10 mouse cellular contexts compared by ENCODE assay signal in genomic region chr11:4202995-4203704, GRCm38 (mm10). TPM values are rescaled to one million over a fixed set of nuclear protein-coding genes. Genes with fewer than 3 reads are reported as not detected.
DNase-seq lines count a peak whose midpoint lies in the region; ATAC-seq lines count a peak whose summit lies in the region.
"Had no signal": no experiment of that assay in that cellular context is flagged by ENCODE, and none has a peak within 500 bp of the region (broad histone marks: within the 10 kb centered on the region; RNA-seq: fewer than 3 reads in every experiment).

No protein-coding gene starts in this region.

- H3K27ac ChIP-seq in kidney, embryonic 15.5 days = peak overlapping the region; percentile 85
- H3K27ac ChIP-seq in liver, embryonic 11.5 days (ENCODE audit: low read depth, low read length) = 0 out of 2 replicates have a peak overlapping the region, but pooled peaks have one; percentile 1
- no peak overlapping the region for H3K27ac ChIP-seq in forebrain, embryonic 15.5 days (replicated peaks)
- H3K27ac ChIP-seq: limb, embryonic 13.5 days had no signal

- DNase-seq in kidney, adult 18-20 months = no peak
- DNase-seq in 416B (ENCODE audit: low read depth) = peak; percentile 36
- DNase-seq in liver, embryonic 11.5 days (ENCODE audit: low spot score) = no peak
- DNase-seq in c-Kit-positive CD71-positive TER-119-positive erythroid progenitor cells, embryonic 14.5 days (ENCODE audit: low spot score) = no peak
- no peak for DNase-seq in adrenal gland, adult 18-20 months (ENCODE audit: low spot score in 2 of 2)

- H3K4me2 ChIP-seq in kidney, embryonic 15.5 days = no peak overlapping the region
- no peak overlapping the region for H3K4me2 ChIP-seq in liver, embryonic 11.5 days
- H3K4me2 ChIP-seq in forebrain, embryonic 15.5 days (replicated peaks) = no peak overlapping the region
- H3K4me2 ChIP-seq: limb, embryonic 13.5 days had no signal

- no peak for ATAC-seq in kidney, embryonic 15.5 days (replicated peaks; ENCODE audit: low FRiP score)
- peak; percentile 69 for ATAC-seq in CD4-positive, CD25-positive, alpha-beta regulatory T cell, adult 4 months
- no peak for ATAC-seq in liver, embryonic 11.5 days (replicated peaks; ENCODE audit: low FRiP score)
- ATAC-seq in forebrain, embryonic 15.5 days (replicated peaks) = no peak

- H3K9me3 ChIP-seq in kidney, embryonic 15.5 days (replicated peaks) = no peaks in the 10 kb centered on the region
- no peaks in the 10 kb centered on the region for H3K9me3 ChIP-seq in liver, embryonic 11.5 days (ENCODE audit: control insufficient read depth, low read length)
- H3K9me3 ChIP-seq in forebrain, embryonic 15.5 days = no peaks in the 10 kb centered on the region
- H3K9me3 ChIP-seq: limb, embryonic 13.5 days had no signal

- no peak overlapping the region for H3K9ac ChIP-seq in kidney, embryonic 15.5 days
- no peak overlapping the region for H3K9ac ChIP-seq in liver, embryonic 11.5 days (ENCODE audit: low read depth, low read length)
- H3K9ac ChIP-seq in forebrain, embryonic 15.5 days (replicated peaks) = no peak overlapping the region
- H3K9ac ChIP-seq: limb, embryonic 13.5 days had no signal

- peaks cover 25% of the 10 kb centered on the region for H3K4me1 ChIP-seq in kidney, embryonic 15.5 days
- H3K4me1 ChIP-seq in liver, embryonic 11.5 days (replicated peaks; ENCODE audit: control insufficient read depth, insufficient read depth, low read length) = peaks cover 7% of the 10 kb centered on the region
- H3K4me1 ChIP-seq in forebrain, embryonic 15.5 days = no peaks in the 10 kb centered on the region

- no peaks in the 10 kb centered on the region for H3K27me3 ChIP-seq in kidney, embryonic 15.5 days
- no peaks in the 10 kb centered on the region for H3K27me3 ChIP-seq in liver, embryonic 11.5 days (replicated peaks; ENCODE audit: control insufficient read depth, insufficient read depth, low read length)
- H3K27me3 ChIP-seq in forebrain, embryonic 15.5 days = no peaks in the 10 kb centered on the region
- H3K27me3 ChIP-seq: limb, embryonic 13.5 days had no signal

- WGBS in kidney, embryonic 15.5 days = 62% methylated on average over 12 of the region's 12 CpGs
- WGBS in liver, embryonic 11.5 days = 58% methylated on average over 12 of the region's 12 CpGs
- 88% methylated on average over 12 of the region's 12 CpGs for WGBS in forebrain, embryonic 15.5 days

- H3K4me3 ChIP-seq in kidney, embryonic 15.5 days (replicated peaks) = no peak overlapping the region
- no peak overlapping the region for H3K4me3 ChIP-seq in liver, embryonic 11.5 days (ENCODE audit: low read depth, low read length)
- no peak overlapping the region for H3K4me3 ChIP-seq in forebrain, embryonic 15.5 days
- H3K4me3 ChIP-seq: limb, embryonic 13.5 days had no signal

- H3K36me3 ChIP-seq in kidney, embryonic 15.5 days = peaks cover 25% of the 10 kb centered on the region
- H3K36me3 ChIP-seq in liver, embryonic 11.5 days (ENCODE audit: control insufficient read depth, insufficient read depth, low read length) = no peaks in the 10 kb centered on the region
- peaks cover 9% of the 10 kb centered on the region; the same call in 1 of the 2 replicates for H3K36me3 ChIP-seq in forebrain, embryonic 15.5 days

RNA-seq across cellular contexts. Expression of gene Castor1, which starts 14.9 kb away (rescaled TPM):
- polyA plus RNA-seq in kidney, embryonic 15.5 days (2015; fragmentation: Nextera tagmentation; extraction: Ambion mirVana) = 6.0 and 6.5 TPM in 2 replicates
- 10 to 100 TPM; 32.3 to 51.9 TPM for polyA plus RNA-seq in CD4-positive, CD25-positive, alpha-beta regulatory T cell, adult 4 months (2017; shearing (Covaris generic))
- 2.0 and 2.4 TPM in 2 replicates for polyA plus RNA-seq in liver, embryonic 11.5 days (2014; fragmentation: Nextera tagmentation; extraction: Ambion mirVana)
- polyA plus RNA-seq in forebrain, embryonic 15.5 days (2015; fragmentation: Nextera tagmentation; extraction: Ambion mirVana) = 1.4 and 1.5 TPM in 2 replicates
- total RNA-seq in adrenal gland, adult 18-20 months (2021) = 1 to 10 TPM; 3.0 to 5.1 TPM

RNA-seq across cellular contexts. Expression of gene Tbc1d10a, which starts 16.6 kb away (rescaled TPM):
- 43.9 and 44.5 TPM in 2 replicates for polyA plus RNA-seq in kidney, embryonic 15.5 days (2015; fragmentation: Nextera tagmentation; extraction: Ambion mirVana)
- polyA plus RNA-seq in CD4-positive, CD25-positive, alpha-beta regulatory T cell, adult 4 months (2017; shearing (Covaris generic)) = 10 to 100 TPM; 23.0 to 30.6 TPM
- 13.2 and 13.6 TPM in 2 replicates for polyA plus RNA-seq in liver, embryonic 11.5 days (2014; fragmentation: Nextera tagmentation; extraction: Ambion mirVana)
- 30.2 and 31.1 TPM in 2 replicates for polyA plus RNA-seq in forebrain, embryonic 15.5 days (2015; fragmentation: Nextera tagmentation; extraction: Ambion mirVana)
- 10 to 100 TPM; 14.8 to 23.3 TPM for total RNA-seq in adrenal gland, adult 18-20 months (2021)

RNA-seq across cellular contexts. Expression of gene Osm, which starts 33.1 kb away (rescaled TPM):
- polyA plus RNA-seq in kidney, embryonic 15.5 days (2015; fragmentation: Nextera tagmentation; extraction: Ambion mirVana) = not detected in 2 replicates
- 10 to 100 TPM; 18.6 to 22.8 TPM for polyA plus RNA-seq in CD4-positive, CD25-positive, alpha-beta regulatory T cell, adult 4 months (2017; shearing (Covaris generic))
- 0.32 and 0.33 TPM in 2 replicates for polyA plus RNA-seq in liver, embryonic 11.5 days (2014; fragmentation: Nextera tagmentation; extraction: Ambion mirVana)
- not detected in 2 replicates for polyA plus RNA-seq in forebrain, embryonic 15.5 days (2015; fragmentation: Nextera tagmentation; extraction: Ambion mirVana)
- under 1 TPM in 1 of 2 experiments, not detected in 1; 0.16 TPM for total RNA-seq in adrenal gland, adult 18-20 months (2021)
- polyA plus RNA-seq: embryonic facial prominence, embryonic 11.5 days had no signal

RNA-seq across cellular contexts. Expression of gene Sf3a1, which starts 43.0 kb away (rescaled TPM):
- polyA plus RNA-seq in kidney, embryonic 15.5 days (2015; fragmentation: Nextera tagmentation; extraction: Ambion mirVana) = 57.8 and 61.7 TPM in 2 replicates
- 10 to 100 TPM; 57.5 to 68.2 TPM for polyA plus RNA-seq in CD4-positive, CD25-positive, alpha-beta regulatory T cell, adult 4 months (2017; shearing (Covaris generic))
- 76.0 and 76.7 TPM in 2 replicates for polyA plus RNA-seq in liver, embryonic 11.5 days (2014; fragmentation: Nextera tagmentation; extraction: Ambion mirVana)
- polyA plus RNA-seq in forebrain, embryonic 15.5 days (2015; fragmentation: Nextera tagmentation; extraction: Ambion mirVana) = 51.9 and 55.0 TPM in 2 replicates
- 10 to 100 TPM; 50.3 to 59.9 TPM for total RNA-seq in adrenal gland, adult 18-20 months (2021)

RNA-seq across cellular contexts. Expression of gene Ccdc157, which starts 43.1 kb away (rescaled TPM):
- 7.2 and 9.0 TPM in 2 replicates for polyA plus RNA-seq in kidney, embryonic 15.5 days (2015; fragmentation: Nextera tagmentation; extraction: Ambion mirVana)
- 1 to 10 TPM; 2.7 to 3.0 TPM for polyA plus RNA-seq in CD4-positive, CD25-positive, alpha-beta regulatory T cell, adult 4 months (2017; shearing (Covaris generic))
- 2.2 and 2.3 TPM in 2 replicates for polyA plus RNA-seq in liver, embryonic 11.5 days (2014; fragmentation: Nextera tagmentation; extraction: Ambion mirVana)
- polyA plus RNA-seq in forebrain, embryonic 15.5 days (2015; fragmentation: Nextera tagmentation; extraction: Ambion mirVana) = 6.7 and 6.9 TPM in 2 replicates
- total RNA-seq in adrenal gland, adult 18-20 months (2021) = 10 to 100 TPM; 10.8 to 12.5 TPM

Comparison
In these comparisons a context has a peak if more than half of its experiments do, and no peak if none do; other contexts are left out.
1. RNA of gene Osm, which starts 33.1 kb away (polyA plus RNA-seq): 18.6 to 22.8 TPM in CD4-positive, CD25-positive, alpha-beta regulatory T cell, adult 4 months; 0.32 to 0.33 TPM in liver, embryonic 11.5 days, not detected in kidney, embryonic 15.5 days and not detected in forebrain, embryonic 15.5 days; every median in the first group is over 10 times any median in the second.